Mouse (Mus musculus): ENCODE data around the gene Psap. TPM values are rescaled to one million over a fixed set of nuclear protein-coding genes. Genes with fewer than 3 reads are reported as not detected.
A peak's percentile ranks its signal among the peaks of the same experiment; 100 is the strongest.

The Psap gene
- polyA plus RNA-seq, 1 experiment from 2014 or later: 223 TPM

GRCm38 (mm10) chr10:60316166-60316565 lies 38.7 kb downstream of the Psap start:
- no peak overlapping the region for H3K4me2 ChIP-seq (ENCODE audit: low read length)
- ATAC-seq: no peak
- H3K9ac ChIP-seq (replicated peaks; ENCODE audit: low read depth, low read length): no peak overlapping the region
- H3K9me3 ChIP-seq (ENCODE audit: control insufficient read depth, low read length): no peaks in the 10 kb centered on the region
- no peaks in the 10 kb centered on the region for H3K27me3 ChIP-seq (replicated peaks; ENCODE audit: control insufficient read depth, insufficient read depth, low read length)
- no peak overlapping the region for H3K27ac ChIP-seq (ENCODE audit: low read length)
- H3K4me3 ChIP-seq (replicated peaks; ENCODE audit: low read length): no peak overlapping the region
- no peaks in the 10 kb centered on the region for H3K36me3 ChIP-seq (ENCODE audit: control insufficient read depth, insufficient read depth)
- H3K4me1 ChIP-seq (replicated peaks; ENCODE audit: control insufficient read depth, insufficient read depth, low read length): no peaks in the 10 kb centered on the region
- 91% methylated on average over 4 of the region's 4 CpGs for WGBS

- Histone ChIP-seq H3K9me3 (ENCODE audit: control insufficient read depth, low read length) (no peaks in the 10 kb centered on the region), H3K4me1 (replicated peaks; ENCODE audit: control insufficient read depth, insufficient read depth, low read length) (peaks cover 3% of the 10 kb centered on the region; the same call in 1 of the 2 replicates), H3K9ac (replicated peaks; ENCODE audit: low read depth, low read length) (no peak overlapping the region), H3K27me3 (replicated peaks; ENCODE audit: control insufficient read depth, insufficient read depth, low read length) (no peaks in the 10 kb centered on the region), H3K4me2 (ENCODE audit: low read length) (no peak overlapping the region), H3K4me3 (replicated peaks; ENCODE audit: low read length) (no peak overlapping the region), H3K36me3 (ENCODE audit: control insufficient read depth, insufficient read depth) (no peaks in the 10 kb centered on the region), H3K27ac (ENCODE audit: low read length) (no peak overlapping the region)
- ATAC-seq: no peak
- 80% methylated on average over 11 of the region's 11 CpGs for WGBS
These were observed 51.7 kb downstream of the Psap start for GRCm38 (mm10) chr10:60328963-60329650.

- Histone ChIP-seq H3K27me3 (replicated peaks; ENCODE audit: control insufficient read depth, insufficient read depth, low read length) (no peaks in the 10 kb centered on the region), H3K4me2 (ENCODE audit: low read length) (no peak overlapping the region), H3K4me1 (replicated peaks; ENCODE audit: control insufficient read depth, insufficient read depth, low read length) (no peaks in the 10 kb centered on the region; the same call in 1 of the 2 replicates), H3K36me3 (ENCODE audit: control insufficient read depth, insufficient read depth) (no peaks in the 10 kb centered on the region), H3K4me3 (replicated peaks; ENCODE audit: low read length) (no peak overlapping the region), H3K9me3 (ENCODE audit: control insufficient read depth, low read length) (no peaks in the 10 kb centered on the region), H3K9ac (replicated peaks; ENCODE audit: low read depth, low read length) (no peak overlapping the region), H3K27ac (ENCODE audit: low read length) (no peak overlapping the region)
- ATAC-seq: no peak
- WGBS: 82% methylated on average over 7 of the region's 7 CpGs
These were observed 57.2 kb downstream of the Psap start for GRCm38 (mm10) chr10:60334583-60334982.

GRCm38 (mm10) chr10:60335021-60335420 lies 57.6 kb downstream of the Psap start:
- Histone ChIP-seq H3K9ac (replicated peaks; ENCODE audit: low read depth, low read length) (no peak overlapping the region), H3K36me3 (ENCODE audit: control insufficient read depth, insufficient read depth) (no peaks in the 10 kb centered on the region), H3K27ac (ENCODE audit: low read length) (no peak overlapping the region), H3K4me1 (replicated peaks; ENCODE audit: control insufficient read depth, insufficient read depth, low read length) (no peaks in the 10 kb centered on the region), H3K4me3 (replicated peaks; ENCODE audit: low read length) (no peak overlapping the region), H3K4me2 (ENCODE audit: low read length) (no peak overlapping the region), H3K9me3 (ENCODE audit: control insufficient read depth, low read length) (no peaks in the 10 kb centered on the region), H3K27me3 (replicated peaks; ENCODE audit: control insufficient read depth, insufficient read depth, low read length) (no peaks in the 10 kb centered on the region)
- WGBS: 95% methylated on average over 4 of the region's 4 CpGs
- ATAC-seq: no peak

DNA sequence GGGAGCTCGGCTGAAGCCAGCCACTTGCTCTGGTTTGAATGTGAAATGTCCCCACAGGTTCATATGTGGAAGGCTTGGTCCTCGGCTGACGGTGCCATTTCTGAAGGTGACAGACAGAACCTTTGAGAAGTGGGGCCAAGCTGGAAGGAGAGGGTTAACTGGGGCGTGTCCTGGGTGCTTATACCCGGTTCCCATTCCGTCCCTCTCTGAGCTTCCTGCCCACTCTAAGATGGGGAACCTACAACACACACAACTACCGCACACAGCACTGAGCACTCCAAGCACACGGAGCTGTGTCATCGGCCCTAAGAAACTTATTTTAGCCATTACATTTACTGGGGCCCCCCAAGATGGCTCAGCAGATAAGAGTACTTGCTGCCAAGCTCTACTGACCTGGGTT lies 64.1 kb downstream of the Psap start:
- peaks cover 2% of the 10 kb centered on the region; the same call in 1 of the 2 replicates for H3K27me3 ChIP-seq (replicated peaks; ENCODE audit: control insufficient read depth, insufficient read depth, low read length)
- peaks cover 2% of the 10 kb centered on the region for H3K4me1 ChIP-seq (replicated peaks; ENCODE audit: control insufficient read depth, insufficient read depth, low read length)
- H3K36me3 ChIP-seq (ENCODE audit: control insufficient read depth, insufficient read depth): no peaks in the 10 kb centered on the region
- no peak overlapping the region for H3K4me3 ChIP-seq (replicated peaks; ENCODE audit: low read length)
- H3K4me2 ChIP-seq (ENCODE audit: low read length): no peak overlapping the region
- 80% methylated on average over 9 of the region's 9 CpGs for WGBS
- H3K27ac ChIP-seq (ENCODE audit: low read length): no peak overlapping the region
- H3K9ac ChIP-seq (replicated peaks; ENCODE audit: low read depth, low read length): no peak overlapping the region
- ATAC-seq: no peak
- no peaks in the 10 kb centered on the region for H3K9me3 ChIP-seq (ENCODE audit: control insufficient read depth, low read length)

- WGBS: 88% methylated on average over 3 of the region's 3 CpGs
- no peak overlapping the region for H3K4me2 ChIP-seq (ENCODE audit: low read length)
- H3K4me1 ChIP-seq (replicated peaks; ENCODE audit: control insufficient read depth, insufficient read depth, low read length): peaks cover 6% of the 10 kb centered on the region
- no peaks in the 10 kb centered on the region for H3K36me3 ChIP-seq (ENCODE audit: control insufficient read depth, insufficient read depth)
- no peaks in the 10 kb centered on the region for H3K9me3 ChIP-seq (ENCODE audit: control insufficient read depth, low read length)
- H3K27ac ChIP-seq (ENCODE audit: low read length): no peak overlapping the region
- H3K9ac ChIP-seq (replicated peaks; ENCODE audit: low read depth, low read length): no peak overlapping the region
- no peak overlapping the region for H3K4me3 ChIP-seq (replicated peaks; ENCODE audit: low read length)
- no peak for ATAC-seq
- H3K27me3 ChIP-seq (replicated peaks; ENCODE audit: control insufficient read depth, insufficient read depth, low read length): peaks cover 6% of the 10 kb centered on the region; the same call in 1 of the 2 replicates
These were observed 66.7 kb downstream of the Psap start for GRCm38 (mm10) chr10:60344111-60344510.

DNA sequence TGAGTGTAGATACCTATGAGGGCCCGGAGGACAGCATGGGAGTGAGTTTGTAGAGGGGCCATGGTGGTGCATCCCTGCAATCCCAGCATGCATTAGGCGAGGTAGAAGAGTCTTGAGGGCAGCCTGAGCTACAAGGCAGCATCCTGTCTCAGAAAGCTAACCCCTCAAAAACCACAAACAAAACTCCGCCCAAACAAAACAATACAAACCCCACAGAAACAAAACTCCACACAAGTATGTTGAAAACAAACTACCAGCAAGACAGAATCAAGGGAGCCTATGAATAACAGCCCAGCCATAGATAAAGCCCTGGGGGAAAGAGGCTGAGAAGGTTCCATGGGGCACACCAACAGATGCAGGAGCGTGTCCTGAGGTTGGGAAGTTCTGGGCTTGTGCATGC lies 68.6 kb downstream of the Psap start:
- Histone ChIP-seq H3K9ac (replicated peaks; ENCODE audit: low read depth, low read length) (no peak overlapping the region), H3K27me3 (replicated peaks; ENCODE audit: control insufficient read depth, insufficient read depth, low read length) (peaks cover 6% of the 10 kb centered on the region; the same call in 1 of the 2 replicates), H3K27ac (ENCODE audit: low read length) (no peak overlapping the region), H3K9me3 (ENCODE audit: control insufficient read depth, low read length) (no peaks in the 10 kb centered on the region), H3K4me2 (ENCODE audit: low read length) (no peak overlapping the region), H3K4me3 (replicated peaks; ENCODE audit: low read length) (no peak overlapping the region), H3K4me1 (replicated peaks; ENCODE audit: control insufficient read depth, insufficient read depth, low read length) (peaks cover 6% of the 10 kb centered on the region), H3K36me3 (ENCODE audit: control insufficient read depth, insufficient read depth) (no peaks in the 10 kb centered on the region)
- ATAC-seq: no peak
- WGBS: 86% methylated on average over 4 of the region's 4 CpGs

GRCm38 (mm10) chr10:60346701-60347405 lies 69.4 kb downstream of the Psap start, which contains the start of gene Vsir:
TSS of gene Vsir (plus strand) at chr10:60346851.
- peaks cover 6% of the 10 kb centered on the region for H3K4me1 ChIP-seq (replicated peaks; ENCODE audit: control insufficient read depth, insufficient read depth, low read length)
- WGBS: under 1% methylated on average over 37 of the region's 37 CpGs
- H3K4me3 ChIP-seq (replicated peaks; ENCODE audit: low read length): peak within 1 kb of the TSS; percentile 16
- peaks cover 6% of the 10 kb centered on the region; the same call in 1 of the 2 replicates for H3K27me3 ChIP-seq (replicated peaks; ENCODE audit: control insufficient read depth, insufficient read depth, low read length)
- no peaks in the 10 kb centered on the region for H3K9me3 ChIP-seq (ENCODE audit: control insufficient read depth, low read length)
- no peak within 1 kb of the TSS for H3K9ac ChIP-seq (replicated peaks; ENCODE audit: low read depth, low read length)
- no peaks in the 10 kb centered on the region for H3K36me3 ChIP-seq (ENCODE audit: control insufficient read depth, insufficient read depth)
- no peak within 1 kb of the TSS for H3K27ac ChIP-seq (ENCODE audit: low read length)
- H3K4me2 ChIP-seq (ENCODE audit: low read length): peak within 1 kb of the TSS; percentile 39
- peak; percentile 43; the same call in 1 of the 2 replicates for ATAC-seq

DNA sequence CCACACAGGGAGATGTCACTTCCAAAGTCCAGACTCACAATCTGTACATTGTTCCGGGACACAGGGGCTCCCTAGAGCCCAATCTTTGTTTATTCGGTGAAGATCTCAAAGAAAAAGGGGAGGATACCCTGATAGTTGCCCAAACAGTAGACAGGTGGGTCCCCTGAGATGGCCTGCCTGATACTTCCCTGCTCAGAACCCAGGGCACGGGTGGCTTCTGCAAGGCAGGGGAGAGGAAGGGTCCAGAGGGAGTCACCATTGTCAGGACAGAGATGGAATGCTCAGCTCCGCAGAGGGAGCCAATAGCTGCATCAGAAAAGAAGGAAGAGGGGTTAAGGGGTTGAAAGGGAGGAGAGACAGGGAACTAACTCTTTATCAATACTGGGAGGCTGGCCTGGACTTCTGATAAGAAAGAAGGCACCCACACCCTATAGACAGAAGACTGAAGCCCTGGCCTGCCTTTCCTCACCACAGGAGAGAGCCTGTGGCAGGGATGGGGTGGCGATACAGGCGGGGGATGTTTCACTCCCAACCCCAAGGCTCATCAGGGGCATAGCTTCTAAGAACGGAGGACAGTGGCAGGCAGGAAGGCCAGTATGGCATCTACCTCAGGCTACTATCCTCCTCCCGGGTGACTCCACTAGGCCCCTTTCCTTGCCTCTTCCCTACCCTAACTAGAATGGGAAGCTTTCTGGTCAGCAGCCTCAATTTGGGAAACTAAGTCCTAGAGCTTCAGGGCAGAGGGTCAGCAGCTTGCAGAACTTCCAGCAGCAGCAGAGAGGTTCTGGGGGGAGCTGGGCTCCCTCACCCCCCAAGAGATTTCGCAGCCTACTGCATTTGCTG lies 70.6 kb downstream of the Psap start:
- Histone ChIP-seq H3K4me2 (ENCODE audit: low read length) (no peak overlapping the region), H3K4me3 (replicated peaks; ENCODE audit: low read length) (no peak overlapping the region), H3K27ac (ENCODE audit: low read length) (no peak overlapping the region), H3K9me3 (ENCODE audit: control insufficient read depth, low read length) (no peaks in the 10 kb centered on the region), H3K36me3 (ENCODE audit: control insufficient read depth, insufficient read depth) (no peaks in the 10 kb centered on the region), H3K4me1 (replicated peaks; ENCODE audit: control insufficient read depth, insufficient read depth, low read length) (peaks cover 6% of the 10 kb centered on the region), H3K9ac (replicated peaks; ENCODE audit: low read depth, low read length) (no peak overlapping the region), H3K27me3 (replicated peaks; ENCODE audit: control insufficient read depth, insufficient read depth, low read length) (peaks cover 6% of the 10 kb centered on the region; the same call in 1 of the 2 replicates)
- 39% methylated on average over 9 of the region's 9 CpGs for WGBS
- ATAC-seq: no peak
